Mouse (Mus musculus) neural tube, embryonic 12.5 days (tissue): ENCODE data around the gene Smpdl3a. TPM values are rescaled to one million over a fixed set of nuclear protein-coding genes. Genes with fewer than 3 reads are reported as not detected.

Experiments
- ATAC-seq: fragments of 200-750 bp; cut with Nextera tagmentation; 2 replicates; pipeline ENCODE4 v1.8.0; 2017; ENCODE audit warnings: low read depth, mild to moderate bottlenecking, moderate TSS enrichment, moderate library complexity; ENCODE audit not compliant: low FRiP score
- H3K27ac ChIP-seq: fragments of 300-500 bp; sonication (generic); 2 replicates; pipeline ENCODE4 v1.5.1; 2016
- H3K27me3 ChIP-seq: fragments of 300-500 bp; sonication (generic); replicated peaks from 2 replicates; pipeline ENCODE4 v1.6.1; 2016; ENCODE audit warnings: mild to moderate bottlenecking
- H3K36me3 ChIP-seq: fragments of 300-500 bp; sonication (generic); 2 replicates; pipeline ENCODE4 v1.6.1; 2016; ENCODE audit warnings: mild to moderate bottlenecking
- H3K4me1 ChIP-seq: fragments of 300-500 bp; sonication (generic); 2 replicates; pipeline ENCODE4 v1.6.1; 2016
- H3K4me2 ChIP-seq: fragments of 300-500 bp; sonication (generic); replicated peaks from 2 replicates; pipeline ENCODE4 v1.6.1; 2016; ENCODE audit warnings: mild to moderate bottlenecking
- H3K4me3 ChIP-seq: fragments of 300-500 bp; sonication (generic); 2 replicates; pipeline ENCODE4 v1.5.1; 2016
- H3K9ac ChIP-seq: fragments of 300-500 bp; sonication (generic); 2 replicates; pipeline ENCODE4 v1.6.1; 2016; ENCODE audit warnings: mild to moderate bottlenecking
- H3K9me3 ChIP-seq: fragments of 300-500 bp; sonication (generic); 2 replicates; pipeline ENCODE4 v1.6.1; 2016; ENCODE audit warnings: mild to moderate bottlenecking
- WGBS: fragments of 180-500 bp; shearing (Covaris S2); methylation state at CpG from one replicate; pipeline ENCODE4 v1.1.7; 2016; 5-methylcytosine and 5-hydroxymethylcytosine counted together
- polyA plus RNA-seq: library from polyadenylated mRNA; unstranded; fragments of >200 nt; fragmentation: Nextera tagmentation; extraction: Ambion mirVana; gene quantifications from 2 replicates; pipeline ENCODE4 v1.2.1, GENCODE M21; 2016

The Smpdl3a gene
- polyA plus RNA-seq, 1 experiment from 2014 or later, result 17.8 TPM

DNA sequence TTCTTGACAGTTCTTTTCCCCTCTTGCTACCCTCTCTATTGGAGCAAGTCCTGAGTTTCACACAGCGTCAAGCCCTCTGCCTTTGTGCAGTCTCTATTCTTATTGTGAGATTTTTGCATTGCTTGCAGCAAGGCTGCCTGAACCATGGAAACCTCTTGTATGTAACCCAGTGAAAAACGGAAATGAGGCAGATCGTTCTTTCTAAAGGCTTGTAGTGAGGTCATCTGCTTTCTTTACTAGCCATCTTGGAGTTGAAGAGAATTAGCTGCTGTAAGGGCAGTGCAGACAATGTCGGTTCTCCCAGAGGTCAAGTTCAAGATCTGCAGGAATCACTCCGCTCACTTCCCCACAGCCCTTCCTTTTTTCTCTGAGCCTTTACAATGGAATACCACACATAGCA is 34.5 kb downstream of the Smpdl3a start:
- Histone ChIP-seq H3K36me3 (no peaks in the 10 kb centered on the region), H3K4me1 (no peaks in the 10 kb centered on the region; the same call in 1 of the 2 replicates), H3K4me2 (no peak overlapping the region), H3K9ac (no peak overlapping the region), H3K27me3 (no peaks in the 10 kb centered on the region), H3K27ac (no peak overlapping the region), H3K4me3 (no peak overlapping the region), H3K9me3 (no peaks in the 10 kb centered on the region)
- WGBS, result 23% methylated on average over 5 of the region's 5 CpGs
- ATAC-seq, result peak; percentile 85

DNA sequence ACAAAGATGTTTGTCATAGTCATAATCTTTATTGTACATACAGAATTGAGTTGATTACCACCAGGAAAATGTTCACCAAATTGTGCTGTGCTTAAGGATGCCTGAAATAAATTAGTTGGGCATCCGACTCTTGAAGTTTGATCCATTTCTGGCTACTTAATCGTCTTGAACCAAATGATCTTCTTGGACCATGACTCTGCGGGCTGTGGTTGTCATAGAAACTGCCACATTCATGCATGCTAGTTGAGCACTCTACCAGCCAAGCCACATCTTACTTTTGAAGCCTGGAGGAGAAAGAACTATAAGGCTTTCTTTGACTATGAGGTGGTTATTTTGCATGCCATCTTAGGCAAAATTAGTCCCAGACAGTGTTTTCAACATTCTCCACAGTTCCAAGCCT is 35.5 kb downstream of the Smpdl3a start:
- Histone ChIP-seq H3K4me1 (no peaks in the 10 kb centered on the region; the same call in 1 of the 2 replicates), H3K27ac (no peak overlapping the region), H3K4me2 (no peak overlapping the region), H3K4me3 (no peak overlapping the region), H3K36me3 (no peaks in the 10 kb centered on the region), H3K9me3 (no peaks in the 10 kb centered on the region), H3K27me3 (no peaks in the 10 kb centered on the region), H3K9ac (no peak overlapping the region)
- WGBS, result 59% methylated on average over 3 of the region's 3 CpGs
- ATAC-seq, result no peak

DNA sequence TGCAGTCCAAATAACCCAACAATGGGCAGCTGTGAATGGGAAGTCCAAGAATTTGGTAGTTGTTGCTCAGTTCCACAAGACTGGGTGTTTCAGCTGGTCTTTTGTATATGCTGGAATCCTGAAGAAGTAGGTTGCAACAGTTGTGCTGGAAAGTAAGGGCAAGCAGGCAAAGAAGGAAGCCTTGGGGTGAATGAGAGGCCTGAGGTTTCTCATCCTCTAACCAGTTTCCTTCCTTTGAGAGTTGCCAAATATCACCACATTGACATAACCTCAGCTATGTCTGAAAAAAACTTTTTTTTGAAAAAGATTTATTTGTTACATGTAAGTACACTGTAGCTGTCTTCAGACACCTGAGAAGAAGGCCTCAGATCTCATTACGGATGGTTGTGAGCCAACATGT is 41.0 kb downstream of the Smpdl3a start:
- H3K27ac ChIP-seq, result no peak overlapping the region
- H3K4me3 ChIP-seq, result no peak overlapping the region
- no peak overlapping the region for H3K9ac ChIP-seq
- H3K9me3 ChIP-seq, result no peaks in the 10 kb centered on the region
- ATAC-seq, result no peak
- no peaks in the 10 kb centered on the region for H3K36me3 ChIP-seq
- no peak overlapping the region for H3K4me2 ChIP-seq
- 88% methylated on average over 1 of the region's 1 CpGs for WGBS
- H3K27me3 ChIP-seq, result no peaks in the 10 kb centered on the region
- no peaks in the 10 kb centered on the region for H3K4me1 ChIP-seq

DNA sequence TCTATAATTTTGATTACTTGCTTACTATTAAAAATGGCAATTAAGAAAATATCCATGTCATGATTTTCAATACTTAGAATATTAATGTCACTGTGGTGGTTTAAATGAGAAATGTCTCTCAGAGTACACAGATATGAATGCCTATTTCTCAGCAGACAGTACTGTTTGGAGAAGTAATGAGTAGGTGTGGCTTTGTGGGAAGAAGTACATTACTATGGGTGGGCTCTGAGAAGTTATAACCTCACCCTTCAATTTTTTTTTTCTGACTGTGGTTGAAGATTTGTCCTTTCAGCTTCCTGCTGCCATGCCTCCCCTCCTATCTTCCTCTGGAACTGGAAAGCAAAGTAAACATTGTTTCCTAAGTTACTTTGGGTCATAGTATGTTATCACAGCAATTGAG is 41.8 kb downstream of the Smpdl3a start:
- H3K4me1 ChIP-seq, result no peaks in the 10 kb centered on the region
- ATAC-seq, result no peak

DNA sequence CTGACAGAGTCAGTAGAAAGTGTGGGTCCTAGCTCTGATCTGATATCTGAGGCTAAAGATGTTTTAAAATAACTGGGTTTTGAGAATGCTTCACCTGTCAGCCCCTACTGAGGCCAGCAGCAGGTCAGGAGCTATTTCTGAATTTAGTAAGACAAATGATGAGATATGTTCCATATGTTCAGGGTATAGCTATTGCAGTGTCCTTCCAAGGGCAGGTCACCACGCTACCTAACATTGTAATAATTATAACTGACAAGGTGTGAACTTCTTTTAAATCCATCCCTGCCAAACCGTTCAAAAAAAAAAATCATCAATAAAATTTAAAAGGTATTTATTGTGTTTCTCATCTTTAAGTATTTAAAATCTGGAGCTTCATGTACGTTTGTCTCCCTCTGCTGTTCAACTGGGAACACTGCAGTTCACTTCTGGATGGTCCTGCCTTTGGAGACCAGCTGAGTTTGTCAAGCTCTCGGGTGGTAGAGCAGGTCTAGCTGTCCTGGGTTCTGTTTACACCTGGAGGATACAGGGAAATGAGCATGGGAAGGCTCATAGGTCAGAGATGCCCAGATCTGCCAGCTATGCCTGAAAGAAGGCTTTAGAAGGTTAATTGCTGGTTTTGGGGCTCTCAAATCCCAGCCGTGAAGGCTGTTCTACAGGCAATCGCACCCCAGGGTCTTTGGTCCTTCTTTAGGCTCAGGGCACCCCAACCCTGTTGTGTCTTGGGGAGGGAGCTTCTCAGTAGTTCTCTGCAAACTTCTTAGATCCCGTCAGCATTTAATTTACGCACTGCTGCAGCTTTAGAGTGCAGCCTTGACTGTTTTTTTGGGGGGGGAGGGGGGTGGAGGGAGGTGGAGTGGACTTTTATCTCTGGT is 47.7 kb downstream of the Smpdl3a start:
- Histone ChIP-seq H3K9ac (no peak overlapping the region), H3K4me2 (no peak overlapping the region), H3K27ac (no peak overlapping the region), H3K9me3 (no peaks in the 10 kb centered on the region), H3K36me3 (no peaks in the 10 kb centered on the region), H3K4me1 (no peaks in the 10 kb centered on the region), H3K4me3 (no peak overlapping the region), H3K27me3 (no peaks in the 10 kb centered on the region)
- ATAC-seq, result peak; percentile 79
- WGBS, result 35% methylated on average over 8 of the region's 8 CpGs

More for the DNA sequence above, 41.8 kb downstream of the Smpdl3a start:
- Histone ChIP-seq H3K9me3 (no peaks in the 10 kb centered on the region), H3K4me2 (no peak overlapping the region), H3K27me3 (no peaks in the 10 kb centered on the region), H3K9ac (no peak overlapping the region), H3K27ac (no peak overlapping the region), H3K36me3 (no peaks in the 10 kb centered on the region), H3K4me3 (no peak overlapping the region)

DNA sequence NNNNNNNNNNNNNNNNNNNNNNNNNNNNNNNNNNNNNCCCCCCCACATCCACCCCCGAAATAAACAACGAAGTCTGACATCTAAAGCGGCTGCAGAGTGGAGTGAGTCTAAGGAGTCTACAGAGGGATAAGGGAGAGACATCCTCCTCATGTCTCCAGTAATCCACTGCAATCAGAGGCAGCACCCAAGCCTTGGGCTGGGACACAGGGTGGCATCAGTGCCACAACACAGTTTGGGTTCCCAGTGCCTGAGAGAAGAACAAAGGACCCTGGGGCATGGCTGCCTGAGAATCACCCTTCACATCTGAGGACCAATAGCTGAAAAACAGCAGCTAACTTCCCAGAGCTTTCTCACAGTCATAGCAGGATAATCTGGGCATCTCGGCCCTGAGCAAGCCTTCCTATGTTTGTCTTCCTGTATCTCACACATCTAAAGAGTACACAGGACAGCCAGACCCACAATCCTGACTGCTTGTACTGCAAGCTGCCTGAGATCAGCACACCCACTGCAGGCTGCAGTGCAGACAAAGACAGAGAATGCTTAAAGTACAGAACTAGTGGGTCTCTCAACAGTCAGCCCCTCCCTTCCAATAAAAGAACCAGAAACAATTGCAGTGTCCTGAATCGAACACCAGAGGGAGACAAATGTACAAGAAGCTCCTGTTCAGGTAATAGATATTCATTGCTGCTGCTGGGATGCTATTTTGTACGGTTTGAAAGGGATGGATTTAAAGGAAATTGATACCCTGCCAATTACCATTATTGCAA is 54.0 kb downstream of the Smpdl3a start:
- Histone ChIP-seq H3K4me1 (no peaks in the 10 kb centered on the region), H3K27ac (no peak overlapping the region), H3K27me3 (no peaks in the 10 kb centered on the region), H3K36me3 (no peaks in the 10 kb centered on the region), H3K9ac (no peak overlapping the region), H3K4me3 (no peak overlapping the region), H3K4me2 (no peak overlapping the region), H3K9me3 (no peaks in the 10 kb centered on the region)
- 61% methylated on average over 6 of the region's 6 CpGs for WGBS
- peak; percentile 66 for ATAC-seq

Other genes starting within 250 kb of the Smpdl3a start
- 1.0 and 1.8 TPM in 2 replicates for gene Pkib, start 162.4 kb upstream of the Smpdl3a start, polyA plus RNA-seq
- gene Fabp7, start 9.5 kb upstream of the Smpdl3a start, polyA plus RNA-seq, result 1,782 and 1,857 TPM in 2 replicates